Mouse (Mus musculus) embryonic facial prominence, embryonic 12.5 days (tissue): Measurements from ENCODE around the gene Nphs1. TPM values are rescaled to one million over a fixed set of nuclear protein-coding genes. Genes with fewer than 3 reads are reported as not detected.

Experiments used
- ATAC-seq: fragments of 200-750 bp; cut with Nextera tagmentation; 2 replicates; pipeline ENCODE4 v1.8.0; 2017; ENCODE audit not compliant: insufficient number of reproducible peaks, insufficient read depth, low FRiP score, low TSS enrichment
- H3K27ac ChIP-seq: fragments of 300-500 bp; sonication (generic); 2 replicates; pipeline ENCODE4 v1.5.1; 2016; ENCODE audit warnings: mild to moderate bottlenecking
- H3K27me3 ChIP-seq: fragments of 300-500 bp; sonication (generic); 2 replicates; pipeline ENCODE4 v1.6.1; 2016; ENCODE audit warnings: mild to moderate bottlenecking, moderate library complexity
- H3K36me3 ChIP-seq: fragments of 300-500 bp; sonication (generic); 2 replicates; pipeline ENCODE4 v1.6.1; 2016; ENCODE audit warnings: mild to moderate bottlenecking
- H3K4me1 ChIP-seq: fragments of 300-500 bp; sonication (generic); 2 replicates; pipeline ENCODE4 v1.6.1; 2016
- H3K4me2 ChIP-seq: fragments of 300-500 bp; sonication (generic); replicated peaks from 2 replicates; pipeline ENCODE4 v1.6.1; 2016; ENCODE audit warnings: mild to moderate bottlenecking, moderate library complexity
- H3K4me3 ChIP-seq: fragments of 300-500 bp; sonication (generic); 2 replicates; pipeline ENCODE4 v1.5.1; 2016; ENCODE audit warnings: mild to moderate bottlenecking
- H3K9ac ChIP-seq: fragments of 300-500 bp; sonication (generic); 2 replicates; pipeline ENCODE4 v1.6.1; 2016; ENCODE audit warnings: mild to moderate bottlenecking, moderate library complexity
- H3K9me3 ChIP-seq: fragments of 300-500 bp; sonication (generic); 2 replicates; pipeline ENCODE4 v1.6.1; 2016; ENCODE audit warnings: mild to moderate bottlenecking, moderate library complexity
- WGBS: fragments of 180-500 bp; shearing (Covaris S2); methylation state at CpG from one replicate; pipeline ENCODE4 v1.1.7; 2016; 5-methylcytosine and 5-hydroxymethylcytosine counted together
- polyA plus RNA-seq: library from polyadenylated mRNA; unstranded; fragments of >200 nt; fragmentation: Nextera tagmentation; extraction: Ambion mirVana; gene quantifications from 2 replicates; pipeline ENCODE4 v1.2.1, GENCODE M21; 2016

Gene Nphs1
- 0.10 and 0.29 TPM in 2 replicates for polyA plus RNA-seq

DNA sequence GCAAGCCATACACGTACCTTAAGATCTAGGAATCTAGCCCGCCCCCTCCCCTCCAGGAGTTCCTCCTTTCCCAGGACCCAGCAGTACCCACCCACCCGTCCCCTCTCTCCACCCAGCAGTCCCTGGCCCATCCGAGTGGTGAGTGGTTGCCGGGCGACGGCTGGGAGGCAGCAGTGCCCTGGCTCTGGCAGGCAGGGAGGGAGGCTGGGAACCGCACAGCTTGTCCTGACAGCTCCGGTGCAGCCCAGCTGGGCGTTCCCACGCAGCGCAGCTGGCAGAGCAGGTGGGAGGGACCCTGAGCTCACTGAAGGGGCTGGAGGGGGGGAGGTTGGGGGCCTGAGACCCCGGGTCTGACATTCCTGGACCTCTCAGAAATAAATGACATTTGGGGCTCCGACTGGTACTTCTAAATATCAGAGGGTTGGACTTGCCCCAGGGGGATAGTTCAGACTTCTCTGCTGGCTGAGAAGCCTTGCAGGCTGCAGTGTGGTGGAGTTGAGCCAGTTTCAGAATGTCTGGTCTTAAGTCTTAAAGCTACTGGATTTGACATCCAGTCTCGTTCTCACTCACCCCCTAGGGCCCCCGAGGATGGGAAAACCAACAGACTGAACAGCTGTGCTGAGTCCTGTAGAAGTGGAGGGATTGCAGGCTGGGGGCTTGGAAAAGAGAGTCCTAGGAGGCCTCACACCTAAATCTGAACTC, at the start of gene Nphs1, which contains the start of gene Kirrel2:
TSS of gene Nphs1 (plus strand) at position 687 of the 702 bp plus-strand sequence.
TSS of gene Kirrel2 (minus strand) at position 62 of the 702 bp plus-strand sequence.
- H3K9me3 ChIP-seq: no peaks in the 10 kb centered on the region
- peaks cover 15% of the 10 kb centered on the region; the same call in 1 of the 2 replicates for H3K4me1 ChIP-seq
- peak within 1 kb of the TSS; percentile 13; the same call in 1 of the 2 replicates for H3K4me3 ChIP-seq
- peaks cover 100% of the 10 kb centered on the region for H3K27me3 ChIP-seq
- WGBS: under 1% methylated on average over 16 of the region's 16 CpGs
- ATAC-seq: peak; percentile 79
- no peaks in the 10 kb centered on the region for H3K36me3 ChIP-seq
- no peak within 1 kb of the TSS for H3K9ac ChIP-seq
- H3K27ac ChIP-seq: no peak within 1 kb of the TSS
- peak within 1 kb of the TSS; percentile 37 for H3K4me2 ChIP-seq

DNA sequence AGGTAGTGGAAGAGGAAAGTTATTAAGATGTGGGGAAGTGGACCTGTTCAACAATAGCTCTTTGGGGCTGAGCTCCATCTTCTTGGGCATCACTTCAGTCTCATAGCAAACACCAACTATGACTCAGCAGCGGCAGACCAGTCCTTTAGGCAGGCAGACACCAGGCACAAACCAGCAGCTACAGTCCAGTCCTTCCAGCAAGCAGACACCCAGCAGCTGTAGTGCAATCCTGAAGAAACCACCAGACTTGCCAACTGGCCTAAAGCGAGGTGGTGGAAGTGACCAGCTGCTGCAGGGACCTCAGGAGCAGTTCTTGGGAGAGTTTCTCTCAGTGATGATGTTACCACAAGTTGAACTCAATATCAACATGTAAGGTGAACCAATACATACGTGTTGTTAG, 49.5 kb upstream of the Nphs1 start:
- H3K36me3 ChIP-seq: no peaks in the 10 kb centered on the region
- no peaks in the 10 kb centered on the region for H3K9me3 ChIP-seq
- H3K27me3 ChIP-seq: no peaks in the 10 kb centered on the region; the same call in 1 of the 2 replicates
- no peak overlapping the region for H3K4me3 ChIP-seq
- no peak for ATAC-seq
- H3K9ac ChIP-seq: no peak overlapping the region
- WGBS: 84% methylated on average over 3 of the region's 3 CpGs
- H3K27ac ChIP-seq: no peak overlapping the region
- no peak overlapping the region for H3K4me2 ChIP-seq
- no peaks in the 10 kb centered on the region for H3K4me1 ChIP-seq

DNA sequence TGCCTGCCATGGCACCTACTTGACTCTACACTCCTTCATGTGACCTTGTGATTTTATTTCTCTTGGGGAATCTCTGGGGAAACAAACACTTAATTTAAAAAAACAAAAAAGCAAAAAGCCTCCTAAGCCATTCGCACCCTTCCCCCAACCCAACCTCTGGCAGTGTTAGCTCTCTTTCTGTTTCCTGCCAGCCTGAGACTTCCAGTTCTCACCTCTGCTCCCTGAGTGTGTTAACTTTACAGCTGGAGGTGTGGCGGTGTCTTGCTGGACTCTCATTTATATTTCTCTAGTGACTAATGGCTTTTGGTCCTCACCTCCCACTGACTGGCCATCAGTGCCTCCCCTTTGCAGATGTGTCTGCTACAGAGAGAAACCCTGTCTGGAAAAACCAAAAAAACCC, 48.3 kb upstream of the Nphs1 start:
- no peak overlapping the region for H3K4me3 ChIP-seq
- H3K27ac ChIP-seq: no peak overlapping the region
- no peaks in the 10 kb centered on the region for H3K9me3 ChIP-seq
- no peaks in the 10 kb centered on the region for H3K36me3 ChIP-seq
- H3K4me2 ChIP-seq: no peak overlapping the region
- H3K9ac ChIP-seq: no peak overlapping the region
- H3K4me1 ChIP-seq: no peaks in the 10 kb centered on the region
- no peaks in the 10 kb centered on the region; the same call in 1 of the 2 replicates for H3K27me3 ChIP-seq
- WGBS: 80% methylated on average over 2 of the region's 2 CpGs
- no peak for ATAC-seq

DNA sequence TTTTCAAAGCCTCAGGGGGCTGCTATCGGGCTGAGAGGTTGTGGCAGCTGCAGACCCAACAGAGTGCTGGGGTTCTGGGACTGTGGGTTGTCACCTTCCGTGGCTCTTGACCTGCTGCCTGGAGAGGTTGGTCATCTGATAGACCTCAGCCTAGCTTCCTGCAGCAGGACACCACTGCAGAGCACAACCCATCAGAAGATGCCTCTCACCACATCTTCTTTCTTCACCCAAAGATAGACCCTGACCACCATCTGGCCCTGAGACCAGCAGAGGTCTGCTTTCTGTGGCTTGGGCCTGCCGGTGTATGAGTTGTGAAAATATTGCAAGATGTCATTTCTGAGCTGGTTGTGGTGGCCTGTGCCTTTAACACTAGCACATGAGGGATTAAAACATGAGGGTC, 47.1 kb upstream of the Nphs1 start:
- H3K27me3 ChIP-seq: no peaks in the 10 kb centered on the region; the same call in 1 of the 2 replicates
- no peaks in the 10 kb centered on the region for H3K9me3 ChIP-seq
- WGBS: 66% methylated on average over 3 of the region's 3 CpGs
- no peak overlapping the region for H3K27ac ChIP-seq
- H3K9ac ChIP-seq: no peak overlapping the region
- H3K4me1 ChIP-seq: no peaks in the 10 kb centered on the region
- H3K4me3 ChIP-seq: no peak overlapping the region
- no peak for ATAC-seq
- H3K36me3 ChIP-seq: no peaks in the 10 kb centered on the region
- H3K4me2 ChIP-seq: no peak overlapping the region

DNA sequence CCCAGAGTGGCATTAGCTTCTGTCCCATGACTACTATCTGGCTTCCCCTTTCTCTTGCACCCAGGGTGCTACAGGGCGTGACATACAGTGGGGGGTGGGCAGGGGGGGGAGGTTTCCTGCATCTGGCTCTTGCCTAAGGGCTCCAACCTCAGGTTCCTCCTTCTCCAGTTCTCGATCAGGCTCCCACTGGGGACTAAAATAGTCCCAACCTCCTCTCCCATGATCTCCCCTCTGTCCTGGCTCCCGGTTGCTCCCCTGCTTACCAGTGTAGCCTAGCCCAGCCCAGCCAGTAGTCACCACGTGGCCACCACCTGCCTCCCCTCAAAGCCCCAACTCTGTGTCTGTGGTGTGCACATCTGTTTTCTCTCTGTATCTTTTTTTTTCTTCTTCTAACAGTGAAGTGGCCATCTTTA, 45.4 kb upstream of the Nphs1 start:
- H3K4me3 ChIP-seq: no peak overlapping the region
- no peak overlapping the region for H3K4me2 ChIP-seq
- H3K4me1 ChIP-seq: no peaks in the 10 kb centered on the region
- H3K27me3 ChIP-seq: no peaks in the 10 kb centered on the region
- no peak for ATAC-seq
- no peak overlapping the region for H3K27ac ChIP-seq
- no peak overlapping the region for H3K9ac ChIP-seq
- no peaks in the 10 kb centered on the region for H3K36me3 ChIP-seq
- H3K9me3 ChIP-seq: no peaks in the 10 kb centered on the region
- 41% methylated on average over 4 of the region's 4 CpGs for WGBS

DNA sequence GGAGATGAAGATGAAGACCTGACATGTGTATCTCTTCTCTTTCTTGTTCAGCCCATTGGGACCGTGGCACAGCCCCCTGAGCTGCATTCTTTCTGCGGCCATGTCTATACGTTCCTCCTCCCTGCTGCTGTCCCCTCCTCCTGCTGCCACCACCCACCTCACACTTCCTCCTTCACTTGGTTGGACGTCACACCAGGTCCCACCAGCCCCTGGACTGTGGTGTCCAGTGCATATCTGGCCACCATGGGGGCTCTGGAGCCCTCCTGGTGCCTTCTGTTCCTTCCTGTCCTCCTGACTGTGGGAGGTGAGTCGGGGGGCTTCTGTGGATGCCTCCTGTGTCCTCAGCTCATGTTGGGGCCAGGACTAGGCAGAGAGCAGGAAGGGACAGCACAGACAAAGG, 44.5 kb upstream of the Nphs1 start, which contains the start of gene Tyrobp:
TSS of gene Tyrobp (plus strand) at position 165 of the 400 bp plus-strand sequence.
- Histone ChIP-seq H3K27me3 (no peaks in the 10 kb centered on the region), H3K27ac (no peak within 1 kb of the TSS), H3K9me3 (no peaks in the 10 kb centered on the region), H3K4me2 (no peak within 1 kb of the TSS), H3K9ac (no peak within 1 kb of the TSS), H3K36me3 (no peaks in the 10 kb centered on the region), H3K4me1 (no peaks in the 10 kb centered on the region), H3K4me3 (no peak within 1 kb of the TSS)
- ATAC-seq: no peak
- WGBS: 71% methylated on average over 5 of the region's 5 CpGs

DNA sequence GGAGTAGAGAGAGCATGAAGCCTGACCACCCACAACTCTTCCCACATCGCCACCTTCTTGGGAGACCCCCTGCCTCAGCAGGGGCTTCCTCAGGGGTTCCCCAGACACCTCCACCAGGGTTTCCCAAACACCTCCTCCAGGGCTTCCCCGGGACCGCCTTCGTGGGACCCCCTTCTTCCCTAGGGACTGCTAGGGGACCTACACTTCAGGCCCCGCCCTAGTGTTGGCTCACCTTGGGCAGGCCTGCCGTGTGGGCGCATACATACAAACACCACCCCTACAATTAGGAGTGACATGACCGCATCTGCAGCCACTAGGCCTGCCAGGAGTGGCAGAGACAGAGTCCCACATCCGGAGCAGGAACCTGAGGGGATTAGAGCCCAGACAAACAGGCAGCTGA, 40.3 kb upstream of the Nphs1 start:
- H3K27me3 ChIP-seq: peaks cover 9% of the 10 kb centered on the region; the same call in 1 of the 2 replicates
- no peak for ATAC-seq
- no peak overlapping the region for H3K4me2 ChIP-seq
- no peak overlapping the region for H3K27ac ChIP-seq
- H3K9me3 ChIP-seq: 0 out of 2 replicates have a peak, but pooled peaks cover 3% of the 10 kb centered on the region
- 74% methylated on average over 9 of the region's 9 CpGs for WGBS
- no peaks in the 10 kb centered on the region for H3K36me3 ChIP-seq
- no peak overlapping the region for H3K4me3 ChIP-seq
- H3K9ac ChIP-seq: no peak overlapping the region
- peaks cover 7% of the 10 kb centered on the region for H3K4me1 ChIP-seq

DNA sequence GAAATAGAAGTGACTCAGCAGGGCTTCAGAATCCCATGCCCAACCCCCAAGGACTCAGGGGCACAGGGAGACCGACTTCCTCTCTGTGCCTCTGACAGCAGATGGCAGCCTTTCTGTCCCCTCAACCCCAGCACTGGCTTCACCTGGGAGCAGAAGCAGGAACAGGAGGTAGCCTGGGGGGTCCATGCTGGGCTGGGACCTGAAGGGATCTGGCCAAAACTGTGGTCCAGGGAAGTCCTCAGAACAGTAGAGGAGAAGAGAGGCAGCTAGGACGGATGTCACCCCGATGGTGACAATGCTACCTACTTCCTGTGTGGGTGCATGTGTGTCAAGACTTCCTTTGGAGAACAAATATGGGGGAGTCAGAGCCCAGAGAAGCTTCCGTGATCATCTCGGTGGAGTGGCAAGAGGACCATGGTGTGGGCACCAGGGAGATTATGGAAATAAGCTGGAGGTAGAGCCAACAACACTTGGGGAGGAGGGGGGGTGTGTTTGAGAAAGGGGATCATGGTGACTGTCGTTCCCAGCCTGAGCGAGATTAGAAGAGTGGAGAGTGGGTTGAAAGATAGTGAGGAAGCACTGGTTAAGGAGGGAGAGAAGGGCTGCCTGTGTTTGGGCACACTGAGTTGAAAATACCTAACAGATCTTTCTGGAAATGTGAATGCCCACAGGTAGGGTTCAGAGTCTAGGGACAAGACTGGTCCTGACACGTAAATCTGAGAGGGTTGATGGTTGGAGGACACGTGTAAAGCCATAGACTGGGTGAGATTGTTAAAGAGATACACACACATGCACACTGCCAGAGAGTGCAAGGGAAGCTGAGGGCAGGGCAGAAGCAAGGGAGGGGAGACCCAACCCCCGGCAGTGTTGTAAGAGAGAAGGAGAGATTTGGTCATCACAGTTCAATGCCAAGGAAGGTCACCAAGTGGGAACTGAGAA, 38.3 kb upstream of the Nphs1 start, which contains the start of gene Hcst:
TSS of gene Hcst (minus strand) at position 294 of the 939 bp plus-strand sequence.
- no peak for ATAC-seq
- H3K4me2 ChIP-seq: no peak within 1 kb of the TSS
- peaks cover 12% of the 10 kb centered on the region for H3K4me1 ChIP-seq
- 67% methylated on average over 10 of the region's 10 CpGs for WGBS
- no peak within 1 kb of the TSS for H3K9ac ChIP-seq
- H3K27me3 ChIP-seq: peaks cover 23% of the 10 kb centered on the region; the same call in 1 of the 2 replicates
- no peak within 1 kb of the TSS for H3K27ac ChIP-seq
- no peak within 1 kb of the TSS for H3K4me3 ChIP-seq
- H3K36me3 ChIP-seq: no peaks in the 10 kb centered on the region
- 0 out of 2 replicates have a peak, but pooled peaks cover 3% of the 10 kb centered on the region for H3K9me3 ChIP-seq

DNA sequence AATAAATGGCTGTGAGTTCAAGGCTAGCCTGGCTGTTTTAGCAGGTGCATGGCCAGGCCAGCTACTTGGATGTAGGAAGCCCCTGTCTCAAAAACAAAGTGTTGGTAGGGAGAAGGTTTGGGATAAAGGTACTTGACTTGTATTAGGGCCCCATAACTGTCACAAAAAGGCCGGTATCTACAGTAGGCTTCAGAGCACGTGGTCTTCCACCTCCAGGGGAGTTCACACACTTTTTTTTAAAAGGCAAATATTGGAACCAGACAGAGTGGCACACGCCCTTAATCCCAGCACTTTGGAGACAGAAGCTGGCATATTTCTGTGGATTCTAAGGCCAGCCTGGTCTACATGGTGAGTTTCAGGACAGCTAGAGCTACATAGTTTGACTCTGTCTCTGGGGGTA, 37.4 kb upstream of the Nphs1 start:
- Histone ChIP-seq H3K27ac (no peak overlapping the region), H3K27me3 (peaks cover 23% of the 10 kb centered on the region; the same call in 1 of the 2 replicates), H3K36me3 (peaks cover 4% of the 10 kb centered on the region; the same call in 1 of the 2 replicates), H3K9ac (no peak overlapping the region), H3K4me3 (no peak overlapping the region), H3K4me1 (peaks cover 12% of the 10 kb centered on the region), H3K9me3 (0 out of 2 replicates have a peak, but pooled peaks cover 3% of the 10 kb centered on the region), H3K4me2 (no peak overlapping the region)
- 75% methylated on average over 3 of the region's 3 CpGs for WGBS
- ATAC-seq: no peak

DNA sequence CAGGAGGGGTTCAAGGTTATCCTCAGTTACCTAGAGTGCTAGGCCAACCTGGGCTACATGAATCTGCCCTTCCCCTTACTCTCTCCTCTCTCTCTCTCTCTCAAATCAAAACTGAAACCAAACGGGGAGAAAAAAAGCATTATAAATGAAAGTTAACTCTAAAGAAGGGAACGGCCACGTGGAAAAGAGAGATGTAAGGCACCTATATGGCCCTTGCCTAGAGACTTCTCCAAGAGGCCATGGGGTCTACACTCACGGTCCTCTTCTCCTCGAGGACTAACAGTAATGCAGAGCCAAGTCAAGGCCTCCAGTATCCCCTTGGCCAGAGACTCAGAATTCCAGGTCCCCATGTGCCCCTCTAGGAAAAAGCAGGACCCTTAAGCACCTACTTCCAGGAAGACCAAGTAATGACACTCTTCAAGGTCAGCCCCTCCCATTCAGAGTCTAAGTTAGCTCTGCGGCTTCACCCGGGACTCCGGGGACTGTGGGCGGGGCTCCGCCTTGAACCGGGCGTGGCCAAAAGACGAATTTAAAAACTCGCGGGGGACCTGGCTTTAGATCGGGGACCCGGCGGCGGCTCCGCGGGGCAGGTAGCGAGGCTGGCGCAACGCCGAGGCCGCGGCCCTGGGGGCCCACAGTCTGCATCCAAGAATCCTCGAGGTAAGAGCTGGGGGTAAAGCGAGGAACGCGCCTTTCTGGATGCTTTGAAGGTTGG, 36.8 kb upstream of the Nphs1 start, which contains the start of gene Nfkbid:
TSS of gene Nfkbid (plus strand) at position 558 of the 715 bp plus-strand sequence.
- Histone ChIP-seq H3K4me1 (peaks cover 12% of the 10 kb centered on the region), H3K27ac (no peak within 1 kb of the TSS), H3K4me2 (peak within 1 kb of the TSS; percentile 91), H3K9me3 (0 out of 2 replicates have a peak, but pooled peaks cover 3% of the 10 kb centered on the region), H3K27me3 (peaks cover 23% of the 10 kb centered on the region; the same call in 1 of the 2 replicates), H3K36me3 (peaks cover 9% of the 10 kb centered on the region), H3K9ac (peak within 1 kb of the TSS; percentile 59), H3K4me3 (peak within 1 kb of the TSS; percentile 58)
- ATAC-seq: no peak
- WGBS: 10% methylated on average over 31 of the region's 31 CpGs
